ENCODE assay signal across 21 mouse cellular contexts in the genomic region with DNA sequence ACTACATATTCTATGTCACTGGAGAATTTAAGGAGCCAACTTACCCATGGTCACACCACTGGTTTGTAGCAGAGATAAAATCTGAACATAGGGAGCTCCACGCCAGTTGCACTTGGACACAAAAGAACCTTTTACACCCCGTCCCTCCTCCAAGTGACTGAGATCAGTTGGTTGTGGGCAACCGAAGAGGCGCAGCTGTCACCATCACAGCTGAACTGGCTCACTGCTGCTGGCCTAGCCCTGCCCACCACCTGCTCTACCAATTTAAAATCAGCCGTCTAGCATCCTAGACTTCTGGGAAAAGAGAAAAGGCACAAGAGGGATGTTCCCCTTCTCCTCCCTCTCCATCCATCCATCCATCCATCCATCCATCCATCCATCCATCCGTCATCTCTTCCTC. TPM values are rescaled to one million over a fixed set of nuclear protein-coding genes. Genes with fewer than 3 reads are reported as not detected.
DNase-seq lines count a peak whose midpoint lies in the region; TF ChIP-seq lines count a peak whose summit lies in the region.
"Had no signal": no experiment of that assay in that cellular context is flagged by ENCODE, and none has a peak within 500 bp of the region (broad histone marks: within the 10 kb centered on the region; RNA-seq: fewer than 3 reads in every experiment).

No protein-coding gene starts in this region.

- no peak overlapping the region for H3K27ac ChIP-seq in thymus, adult 2 months (ENCODE audit: control insufficient read depth, insufficient read depth, low read length)
- H3K27ac ChIP-seq: forebrain, embryonic 10.5 days; hindbrain, embryonic 12.5 days; midbrain, embryonic 13.5 days; neural tube, embryonic 15.5 days had no signal

- no peak overlapping the region for H3K4me3 ChIP-seq in thymus, adult 2 months (ENCODE audit: control insufficient read depth, insufficient read depth, low read length)
- H3K4me3 ChIP-seq: forebrain, embryonic 10.5 days; hindbrain, embryonic 12.5 days; midbrain, embryonic 13.5 days; neural tube, embryonic 15.5 days had no signal

- intact Hi-C loops in gastrocnemius, postnatal 14 days (cut with DNase I; ENCODE audit: low total_unique reads), result no loop called here

- peaks cover 4% of the 10 kb centered on the region for H3K4me1 ChIP-seq in thymus, adult 2 months (replicated peaks; ENCODE audit: control insufficient read depth, insufficient read depth, low read length)
- H3K4me1 ChIP-seq: forebrain, embryonic 10.5 days; hindbrain, embryonic 12.5 days; midbrain, embryonic 13.5 days; neural tube, embryonic 15.5 days had no signal

- TF ChIP-seq CTCF in thymus, adult 2 months (IDR thresholded peaks at IDR 0.05; ENCODE audit: borderline replicate concordance, control insufficient read depth, extremely low read depth, insufficient read depth, low read length, poor library complexity), result no peak

- H3K36me3 ChIP-seq in thymus, adult 2 months (ENCODE audit: control insufficient read depth, insufficient read depth, low read length), result no peaks in the 10 kb centered on the region
- H3K36me3 ChIP-seq: forebrain, embryonic 10.5 days; hindbrain, embryonic 12.5 days; midbrain, embryonic 13.5 days; neural tube, embryonic 15.5 days had no signal

- H3K27me3 ChIP-seq in thymus, adult 2 months (ENCODE audit: control insufficient read depth, insufficient read depth, low read length), result no peaks in the 10 kb centered on the region
- H3K27me3 ChIP-seq: hindbrain, embryonic 12.5 days; midbrain, embryonic 13.5 days; neural tube, embryonic 15.5 days had no signal

- 26% methylated on average over 6 of the region's 6 CpGs for WGBS in thymus, adult 2 months

- no peak for TF ChIP-seq POLR2A in thymus, adult 2 months (IDR thresholded peaks at IDR 0.05; ENCODE audit: control insufficient read depth, extremely low read depth, insufficient read depth, low read length, poor library complexity)

- DNase-seq in gastrocnemius, postnatal 14 days, result peak; percentile 26
- no peak for DNase-seq in gastrocnemius, adult 8-10 months (ENCODE audit: low spot score in 2 of 2)
- peak; percentile 1 for DNase-seq in thymus, adult 2 months
- DNase-seq in thymus, adult 18-20 months, result no peak
- DNase-seq in thymus, postnatal 0 days (ENCODE audit: low spot score), result peak; percentile 22
- no peak for DNase-seq in urinary bladder, postnatal 36 days (ENCODE audit: low spot score in 2 of 2)
- no peak for DNase-seq in spleen, postnatal 36 days (ENCODE audit: low spot score in 2 of 2)
- DNase-seq: adrenal gland, adult 2 months; cerebellum, postnatal 25 days; embryo, embryonic 11 days; gastrocnemius, postnatal 36 days; kidney, adult 9 months; kidney, postnatal 4 days; layer of hippocampus, adult 9-11 months; liver, postnatal 0 days; lung, postnatal 10 days; right cerebral cortex, postnatal 25 days had no signal

RNA-seq across cellular contexts. Expression of a gene that starts 42.6 kb away (rescaled TPM):
- 10 to 100 TPM; 10.8 to 18.2 TPM for total RNA-seq in gastrocnemius, postnatal 14 days (2021)
- total RNA-seq in gastrocnemius, adult 8-10 months (2022), result 1 to 10 TPM; 1.4 to 1.6 (median 1.6) TPM
- 3.2 and 3.9 TPM in 2 replicates for polyA plus RNA-seq in thymus, adult 2 months (2012; rRNA removed)
- 3.0 and 3.5 TPM in 2 replicates for polyA plus RNA-seq in thymus, postnatal 0 days (2015; fragmentation: Nextera tagmentation; extraction: Ambion mirVana)

Comparison
In these comparisons a context has a peak if more than half of its experiments do, and no peak if none do; other contexts are left out.
1. DNase-seq: peak in gastrocnemius, postnatal 14 days (single experiment), thymus, adult 2 months (single experiment) and thymus, postnatal 0 days (single experiment); none in gastrocnemius, adult 8-10 months (0 of 2), thymus, adult 18-20 months (0 of 2), urinary bladder, postnatal 36 days (0 of 2) and spleen, postnatal 36 days (0 of 2).
2. RNA of a gene that starts 42.6 kb away (total RNA-seq): 10.8 to 18.2 TPM in gastrocnemius, postnatal 14 days; 1.4 to 1.6 TPM in gastrocnemius, adult 8-10 months; every median in the first group is over 4 times any median in the second.